8 mouse cellular contexts compared by ENCODE assay signal in the genomic region with DNA sequence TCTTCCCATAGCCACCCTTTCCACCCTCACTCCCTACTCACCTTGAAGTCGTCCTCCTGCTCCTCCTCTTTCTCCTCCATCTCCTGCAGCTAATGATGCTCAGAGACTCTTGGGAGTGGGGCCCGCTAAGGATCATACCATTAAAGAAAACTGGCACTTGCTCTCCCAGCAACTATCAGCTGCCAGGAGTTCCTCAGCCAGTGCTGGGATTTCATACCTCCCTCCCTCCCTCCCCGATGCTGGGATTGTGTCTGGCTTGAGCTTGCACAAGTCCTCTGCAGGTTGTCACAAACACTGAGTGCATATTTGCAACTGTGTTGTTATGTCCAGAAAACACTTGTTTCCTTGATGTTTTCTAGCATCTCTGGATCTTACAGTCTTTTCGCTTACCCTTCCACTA. TPM values are rescaled to one million over a fixed set of nuclear protein-coding genes. Genes with fewer than 3 reads are reported as not detected.
A peak's percentile ranks its signal among the peaks of the same experiment; 100 is the strongest.
DNase-seq lines count a peak whose midpoint lies in the region; ATAC-seq and TF ChIP-seq lines count a peak whose summit lies in the region.

A gene (minus strand): TSS at position 101 of the 400 bp plus-strand sequence.

- no peaks in the 10 kb centered on the region for H3K36me3 ChIP-seq in lung, embryonic 14.5 days (ENCODE audit: insufficient read depth)
- H3K36me3 ChIP-seq in forebrain, embryonic 12.5 days (replicated peaks) = no peaks in the 10 kb centered on the region
- H3K36me3 ChIP-seq in small intestine, adult 2 months (ENCODE audit: control insufficient read depth, insufficient read depth, low read length) = peaks cover 2% of the 10 kb centered on the region; the same call in 1 of the 2 replicates

- H3K9me3 ChIP-seq in lung, embryonic 14.5 days (ENCODE audit: low read depth, low read length) = no peaks in the 10 kb centered on the region
- H3K9me3 ChIP-seq in forebrain, embryonic 12.5 days = no peaks in the 10 kb centered on the region

- no peak for TF ChIP-seq CTCF in lung, embryonic 14.5 days (IDR thresholded peaks at IDR 0.05; ENCODE audit: low read depth)
- TF ChIP-seq CTCF in small intestine, adult 2 months (IDR thresholded peaks at IDR 0.05; ENCODE audit: extremely low read depth, insufficient read length, insufficient replicate concordance, low read depth, low read length) = no peak

- H3K9ac ChIP-seq in lung, embryonic 14.5 days = no peak within 1 kb of the TSS
- peak within 1 kb of the TSS; percentile 92; the same call in 1 of the 2 replicates for H3K9ac ChIP-seq in forebrain, embryonic 12.5 days

- no peaks in the 10 kb centered on the region for H3K27me3 ChIP-seq in lung, embryonic 14.5 days (ENCODE audit: insufficient read depth, low read length)
- no peaks in the 10 kb centered on the region for H3K27me3 ChIP-seq in forebrain, embryonic 12.5 days
- no peaks in the 10 kb centered on the region for H3K27me3 ChIP-seq in small intestine, adult 2 months (ENCODE audit: control insufficient read depth, insufficient read depth, low read length)

- WGBS in lung, embryonic 14.5 days = 83% methylated on average over 4 of the region's 4 CpGs
- WGBS in forebrain, embryonic 12.5 days = 74% methylated on average over 4 of the region's 4 CpGs
- WGBS in small intestine, adult 2 months = 72% methylated on average over 4 of the region's 4 CpGs

- no peak within 1 kb of the TSS for H3K27ac ChIP-seq in lung, embryonic 14.5 days (ENCODE audit: low read depth)
- H3K27ac ChIP-seq in forebrain, embryonic 12.5 days = no peak within 1 kb of the TSS
- H3K27ac ChIP-seq in small intestine, adult 2 months (ENCODE audit: insufficient read depth, low read depth, low read length) = peak within 1 kb of the TSS; percentile 22

- H3K4me2 ChIP-seq in lung, embryonic 14.5 days = peak within 1 kb of the TSS; percentile 79
- peak within 1 kb of the TSS; percentile 80 for H3K4me2 ChIP-seq in forebrain, embryonic 12.5 days

- DNase-seq in lung, embryonic 14.5 days = no peak
- no peak for DNase-seq in lung, postnatal 25 days (ENCODE audit: low spot score)
- DNase-seq in layer of hippocampus, postnatal 10 days (ENCODE audit: low spot score in 2 of 2) = no peak
- DNase-seq in T-cell, adult 2 months (ENCODE audit: low spot score) = no peak
- no peak for DNase-seq in ovary, postnatal 14 days (ENCODE audit: low spot score)

- H3K4me1 ChIP-seq in lung, embryonic 14.5 days (ENCODE audit: insufficient read depth) = peaks cover 3% of the 10 kb centered on the region; the same call in 1 of the 2 replicates
- H3K4me1 ChIP-seq in forebrain, embryonic 12.5 days = peaks cover 21% of the 10 kb centered on the region
- H3K4me1 ChIP-seq in small intestine, adult 2 months (ENCODE audit: control insufficient read depth, insufficient read depth, insufficient read length, low read length) = peaks cover 18% of the 10 kb centered on the region; the same call in 1 of the 2 replicates

- TF ChIP-seq POLR2A in small intestine, adult 2 months (IDR thresholded peaks at IDR 0.05; ENCODE audit: low read depth, low read length) = no peak

- ATAC-seq in lung, embryonic 14.5 days (ENCODE audit: insufficient read depth) = no peak
- ATAC-seq in forebrain, embryonic 12.5 days (ENCODE audit: low FRiP score) = no peak
- ATAC-seq in megakaryocyte-erythroid progenitor cell, adult 5-6 weeks (replicated peaks; ENCODE audit: low FRiP score, low TSS enrichment, poor library complexity, severe bottlenecking) = no peak

- peak within 1 kb of the TSS; percentile 88; the same call in 1 of the 2 replicates for H3K4me3 ChIP-seq in lung, embryonic 14.5 days (ENCODE audit: low read depth, low read length)
- peak within 1 kb of the TSS; percentile 90 for H3K4me3 ChIP-seq in forebrain, embryonic 12.5 days (replicated peaks)
- no peak within 1 kb of the TSS for H3K4me3 ChIP-seq in small intestine, adult 2 months (ENCODE audit: low read depth, low read length)

RNA-seq across cellular contexts. Expression of the gene that starts here (rescaled TPM):
- polyA plus RNA-seq in lung, embryonic 14.5 days (2014; fragmentation: Nextera tagmentation; extraction: Ambion mirVana) = 21.5 and 28.1 TPM in 2 replicates
- polyA plus RNA-seq in forebrain, embryonic 12.5 days (2016; fragmentation: Nextera tagmentation; extraction: Ambion mirVana) = 13.9 and 18.4 TPM in 2 replicates
- 10 to 100 TPM; 10.9 to 13.1 TPM for total RNA-seq in layer of hippocampus, postnatal 10 days (2021)
- 0.27 and 0.30 TPM in 2 replicates for polyA plus RNA-seq in small intestine, adult 2 months (2012; rRNA removed)
- 2.9 and 6.3 TPM in 2 replicates for total RNA-seq in megakaryocyte-erythroid progenitor cell, adult 5-6 weeks (2014; fragmentation: Nextera tagmentation)
- 1.5 and 2.1 TPM in 2 replicates for total RNA-seq in megakaryocyte-erythroid progenitor cell, adult 5-6 weeks (2017)

Comparison
In these comparisons a context has a peak if more than half of its experiments do, and no peak if none do; other contexts are left out.
1. RNA of the gene that starts here (polyA plus RNA-seq): 21.5 to 28.1 TPM in lung, embryonic 14.5 days and 13.9 to 18.4 TPM in forebrain, embryonic 12.5 days; 0.27 to 0.30 TPM in small intestine, adult 2 months; every median in the first group is over 10 times any median in the second.